Mouse (Mus musculus) gonadal fat pad, adult 2 months (tissue): ENCODE results near the gene Rnf25. TPM values are rescaled to one million over a fixed set of nuclear protein-coding genes. Genes with fewer than 3 reads are reported as not detected.

Source experiments
- polyA plus RNA-seq: library from polyadenylated mRNA; depleted of rRNA; stranded (reverse); fragments of >200 nt; gene quantifications from 2 replicates; pipeline ENCODE4 v1.2.3, GENCODE M21; 2012; rRNA removed

The Rnf25 gene
- polyA plus RNA-seq, 1 experiment: 61.1 TPM

Other genes with a start within 250 kb of the Rnf25 start
- gene Catip, start 239.3 kb downstream of the Rnf25 start, polyA plus RNA-seq: 1.8 and 2.3 TPM in 2 replicates
- gene Slc11a1, start 226.2 kb downstream of the Rnf25 start, polyA plus RNA-seq: 36.3 and 42.9 TPM in 2 replicates
- gene Ctdsp1, start 209.9 kb downstream of the Rnf25 start, polyA plus RNA-seq: 106 and 112 TPM in 2 replicates
- gene Vil1, start 192.0 kb downstream of the Rnf25 start, polyA plus RNA-seq: 1.3 and 2.6 TPM in 2 replicates
- gene Cnot9, start 95.3 kb downstream of the Rnf25 start, polyA plus RNA-seq: 18.6 and 20.4 TPM in 2 replicates
- 0.63 and 0.91 TPM in 2 replicates for gene Plcd4, start 58.5 kb downstream of the Rnf25 start, polyA plus RNA-seq
- gene Usp37, start 57.1 kb downstream of the Rnf25 start, polyA plus RNA-seq: 4.1 and 4.9 TPM in 2 replicates
- 13.5 and 15.7 TPM in 2 replicates for gene Zfp142, start 13.2 kb downstream of the Rnf25 start, polyA plus RNA-seq
- 18.0 and 19.3 TPM in 2 replicates for gene Bcs1l, start 13.1 kb downstream of the Rnf25 start, polyA plus RNA-seq
- gene Stk36, start within 50 bp of the Rnf25 start, polyA plus RNA-seq: 3.3 and 4.5 TPM in 2 replicates
- gene Ttll4, start 60.3 kb upstream of the Rnf25 start, polyA plus RNA-seq: 10.1 and 12.9 TPM in 2 replicates
- gene Cyp27a1, start 112.2 kb upstream of the Rnf25 start, polyA plus RNA-seq: 35.7 and 45.1 TPM in 2 replicates
- 2.5 and 4.1 TPM in 2 replicates for gene Prkag3, start 147.8 kb upstream of the Rnf25 start, polyA plus RNA-seq
- gene Wnt6, start 170.5 kb upstream of the Rnf25 start, polyA plus RNA-seq: 7.4 and 13.7 TPM in 2 replicates
- gene Wnt10a, start 190.1 kb upstream of the Rnf25 start, polyA plus RNA-seq: 3.2 and 3.6 TPM in 2 replicates